Mouse (Mus musculus) liver, embryonic 14.5 days (tissue): Measurements from ENCODE around the gene D5Ertd579e. TPM values are rescaled to one million over a fixed set of nuclear protein-coding genes. Genes with fewer than 3 reads are reported as not detected.

Experiments used
- ATAC-seq: fragments of 200-750 bp; cut with Nextera tagmentation; 2 replicates; pipeline ENCODE4 v1.8.0; 2017; ENCODE audit warnings: moderate number of reproducible peaks, mild to moderate bottlenecking, moderate library complexity; ENCODE audit not compliant: insufficient read depth
- DNase-seq, 3 experiments: peaks; one replicate each; pipeline ENCODE4 v3.0.0-alpha.2; 2012 to 2013; ENCODE audit warnings: low read depth in 3 of 3, low spot score in 3 of 3
- H3K27ac ChIP-seq: fragments of 300-500 bp; sonication (generic); 2 replicates; pipeline ENCODE4 v1.5.1; 2014; ENCODE audit warnings: moderate library complexity, mild to moderate bottlenecking, control low read depth, inconsistent platforms
- H3K27me3 ChIP-seq: fragments of 300-500 bp; sonication (generic); 2 replicates; pipeline ENCODE4 v1.6.1; 2014; ENCODE audit warnings: mild to moderate bottlenecking, low read length, moderate library complexity; ENCODE audit not compliant: control insufficient read depth, insufficient read depth
- H3K36me3 ChIP-seq: fragments of 300-500 bp; sonication (generic); replicated peaks from 2 replicates; pipeline ENCODE4 v1.6.1; 2014; ENCODE audit warnings: low read depth; ENCODE audit not compliant: control insufficient read depth, insufficient read depth
- H3K4me1 ChIP-seq, 2 experiments: fragments of 200-500 bp in 1 of 2; fragments of 300-500 bp in 1 of 2; sonication (generic) in 1 of 2; replicated peaks; 2 replicates each; pipeline ENCODE4 v1.6.1; 2012 to 2014; ENCODE audit warnings: antibody characterized with exemption in 1 of 2, inconsistent platforms in 1 of 2, low read length in 1 of 2; ENCODE audit not compliant: control insufficient read depth in 2 of 2, insufficient read depth in 2 of 2
- H3K4me2 ChIP-seq: fragments of 300-500 bp; sonication (generic); 2 replicates; pipeline ENCODE4 v1.6.1; 2014; ENCODE audit warnings: low read depth, mild to moderate bottlenecking, control low read depth, moderate library complexity
- H3K4me3 ChIP-seq, 2 experiments: fragments of 200-500 bp in 1 of 2; fragments of 300-500 bp in 1 of 2; sonication (generic) in 1 of 2; 2 replicates each; pipeline ENCODE4 v1.5.1; 2012 to 2014; ENCODE audit warnings: low read depth in 2 of 2, low read length in 2 of 2, mild to moderate bottlenecking in 2 of 2, control low read depth in 1 of 2, inconsistent platforms in 1 of 2, moderate library complexity in 1 of 2; ENCODE audit not compliant: insufficient read depth in 1 of 2
- H3K9ac ChIP-seq: fragments of 300-500 bp; sonication (generic); replicated peaks from 2 replicates; pipeline ENCODE4 v1.6.1; 2014; ENCODE audit warnings: mild to moderate bottlenecking, control low read depth, moderate library complexity
- H3K9me3 ChIP-seq: fragments of 300-500 bp; sonication (generic); 2 replicates; pipeline ENCODE4 v1.6.1; 2016; ENCODE audit warnings: low read length, mixed read lengths; ENCODE audit not compliant: control insufficient read depth
- CTCF ChIP-seq: IDR thresholded peaks from 2 replicates; pipeline ENCODE4 v1.5.1; 2016; ENCODE audit warnings: antibody characterized with exemption, low read depth, control low read depth
- EP300 ChIP-seq: IDR thresholded peaks from 2 replicates; pipeline ENCODE4 v1.6.1; 2016; ENCODE audit warnings: antibody characterized with exemption, low read depth
- WGBS: fragments of 180-500 bp; shearing (Covaris S2); extraction: QIAGEN DNeasy Blood & Tissue Kit; methylation state at CpG from one replicate; pipeline ENCODE4 v1.1.7; 2014; ENCODE audit not compliant: insufficient replicate concordance; 5-methylcytosine and 5-hydroxymethylcytosine counted together
- polyA plus RNA-seq, 2 experiments: library from polyadenylated mRNA; depleted of rRNA in 1 of 2; stranded (reverse) in 1 of 2; unstranded in 1 of 2; fragments of >200 nt; fragmentation: Nextera tagmentation in 1 of 2; extraction: Ambion mirVana in 1 of 2; gene quantifications; 2 replicates each; pipeline versions ENCODE4 v1.2.1 to v1.2.3; 2012 to 2014

The D5Ertd579e gene
- polyA plus RNA-seq, 2 experiments = 16.2 to 22.7 TPM

DNA sequence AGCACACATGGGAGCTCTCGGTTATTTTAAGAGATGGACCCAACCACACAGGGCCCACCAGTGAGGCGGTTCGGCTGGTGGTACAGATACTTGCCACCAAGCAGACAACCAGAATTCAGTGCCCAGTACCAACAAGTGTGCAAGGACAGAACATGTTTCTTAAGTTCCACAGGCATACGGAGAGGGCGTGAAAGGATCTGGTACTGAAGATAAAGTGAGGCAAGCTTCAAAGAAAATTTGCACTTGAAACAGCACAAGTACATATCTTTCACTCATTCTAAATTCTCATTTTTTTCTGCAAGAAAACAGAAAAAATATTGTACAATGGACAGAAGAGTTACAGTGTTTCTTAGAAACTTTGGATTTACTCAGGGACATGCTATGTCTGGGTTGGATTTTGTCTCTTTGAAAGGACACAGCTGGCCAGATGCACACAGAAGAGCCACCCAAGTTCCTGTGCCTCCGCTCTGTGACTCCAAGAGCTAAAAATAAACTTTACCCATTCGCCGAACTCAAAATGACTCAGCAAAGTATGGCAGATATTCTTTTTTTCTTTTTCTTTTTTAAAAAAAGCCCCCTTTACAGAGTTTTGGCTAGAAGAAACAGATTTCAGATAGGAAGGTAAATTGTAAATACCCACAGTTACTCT is 75.3 kb downstream of the D5Ertd579e start:
- Histone ChIP-seq H3K4me3 (peak overlapping the region; percentile 45 to 49), H3K9me3 (no peaks in the 10 kb centered on the region), H3K4me2 (peak overlapping the region; percentile 83), H3K36me3 (peaks cover 41% of the 10 kb centered on the region), H3K4me1 (peaks cover 44 to 47% of the 10 kb centered on the region in 2 experiments), H3K27ac (peak overlapping the region; percentile 98), H3K27me3 (no peaks in the 10 kb centered on the region), H3K9ac (peak overlapping the region; percentile 76)
- ATAC-seq = peak; percentile 88
- peak; percentile 71 to 79 (median 77) for DNase-seq
- WGBS = 12% methylated on average over 8 of the region's 8 CpGs
- peak; percentile 71 for TF ChIP-seq EP300
- TF ChIP-seq CTCF = no peak

- no peak for TF ChIP-seq EP300
- TF ChIP-seq CTCF = no peak
- Histone ChIP-seq H3K27me3 (no peaks in the 10 kb centered on the region), H3K4me3 (no peak overlapping the region), H3K27ac (peak overlapping the region; percentile 98), H3K4me2 (peak overlapping the region; percentile 83), H3K9ac (peak overlapping the region; percentile 74; the same call in 1 of the 2 replicates), H3K9me3 (no peaks in the 10 kb centered on the region), H3K4me1 (peaks cover 53 to 59% of the 10 kb centered on the region in 2 experiments), H3K36me3 (peaks cover 54% of the 10 kb centered on the region)
- 73% methylated on average over 5 of the region's 5 CpGs for WGBS
- ATAC-seq = no peak
- DNase-seq = no peak
Measured at GRCm38 (mm10) chr5:36618890-36619289, 76.9 kb downstream of the D5Ertd579e start.

DNA sequence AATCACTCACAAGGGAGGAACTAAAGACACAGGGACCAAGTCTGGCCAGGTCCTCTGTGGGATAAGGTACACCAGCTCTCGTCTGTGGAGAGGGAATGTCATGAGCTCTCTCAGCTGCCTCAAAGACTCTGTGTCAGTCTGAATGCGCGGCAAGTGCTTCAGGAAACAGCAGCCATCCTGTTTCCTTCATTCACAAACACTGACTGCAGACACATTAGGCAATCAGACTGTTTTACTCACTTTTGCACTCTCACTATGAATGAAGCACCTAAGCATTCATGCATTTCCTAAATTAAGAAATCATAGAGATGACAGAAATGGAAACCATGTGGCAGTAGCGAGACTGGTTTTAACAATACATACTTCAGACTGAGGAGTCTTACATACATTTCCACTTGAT is 77.5 kb downstream of the D5Ertd579e start:
- Histone ChIP-seq H3K27ac (peak overlapping the region; percentile 13; the same call in 1 of the 2 replicates), H3K4me3 (no peak overlapping the region), H3K4me2 (no peak overlapping the region), H3K4me1 (peaks cover 53 to 58% of the 10 kb centered on the region in 2 experiments), H3K27me3 (no peaks in the 10 kb centered on the region), H3K36me3 (peaks cover 60% of the 10 kb centered on the region), H3K9me3 (no peaks in the 10 kb centered on the region), H3K9ac (no peak overlapping the region)
- DNase-seq (no peak), ATAC-seq (no peak)
- no peak for TF ChIP-seq CTCF
- no peak for TF ChIP-seq EP300
- WGBS = 59% methylated on average over 4 of the region's 4 CpGs

- Histone ChIP-seq H3K36me3 (peaks cover 71% of the 10 kb centered on the region), H3K9ac (peak overlapping the region; percentile 37; the same call in 1 of the 2 replicates), H3K27me3 (no peaks in the 10 kb centered on the region), H3K4me2 (peak overlapping the region; percentile 45), H3K4me1 (peaks cover 17 to 33% of the 10 kb centered on the region in 2 experiments), H3K4me3 (no peak overlapping the region), H3K27ac (peak overlapping the region; percentile 62), H3K9me3 (no peaks in the 10 kb centered on the region)
- TF ChIP-seq CTCF = no peak
- TF ChIP-seq EP300 = peak; percentile 85
- peak; percentile 57 to 70 (median 60) for DNase-seq
- ATAC-seq = peak; percentile 88
- 64% methylated on average over 4 of the region's 4 CpGs for WGBS
Measured at GRCm38 (mm10) chr5:36614124-36614523, 81.7 kb downstream of the D5Ertd579e start.

DNA sequence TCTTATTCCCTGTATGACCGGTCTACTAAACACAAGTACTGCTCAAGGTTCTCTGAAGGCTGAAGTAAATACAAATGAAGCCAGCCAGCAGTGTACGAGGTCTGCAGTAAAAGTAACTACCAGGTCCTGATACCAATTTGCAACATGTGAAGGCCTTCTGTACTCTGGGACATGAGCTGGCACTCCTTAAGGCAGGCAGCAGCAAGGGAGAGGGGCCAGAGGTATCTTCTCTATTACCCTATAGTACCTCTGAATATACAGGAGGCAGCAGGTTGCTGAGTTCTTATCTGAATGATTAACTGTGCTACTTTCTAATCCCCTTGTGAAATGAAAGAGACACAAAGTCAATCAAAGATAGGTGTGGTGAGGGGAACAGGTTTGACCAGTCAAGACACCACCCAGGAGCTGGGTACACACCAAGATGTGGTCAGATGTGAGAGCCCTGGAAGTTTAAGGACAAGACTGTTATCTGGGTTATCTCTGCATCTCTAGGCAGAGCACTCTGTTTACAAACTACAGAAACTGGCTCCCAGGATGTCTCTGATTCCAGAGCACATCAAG is 86.8 kb downstream of the D5Ertd579e start:
- Histone ChIP-seq H3K27me3 (no peaks in the 10 kb centered on the region), H3K9ac (no peak overlapping the region), H3K27ac (no peak overlapping the region), H3K9me3 (no peaks in the 10 kb centered on the region), H3K4me2 (no peak overlapping the region), H3K4me1 (peaks cover 4 to 13% of the 10 kb centered on the region in 2 experiments), H3K4me3 (no peak overlapping the region), H3K36me3 (peaks cover 64% of the 10 kb centered on the region)
- WGBS = 92% methylated on average over 2 of the region's 2 CpGs
- ATAC-seq (no peak), DNase-seq (no peak)
- no peak for TF ChIP-seq CTCF
- TF ChIP-seq EP300 = no peak
